Mouse (Mus musculus): ENCODE results near the gene Rlf. TPM values are rescaled to one million over a fixed set of nuclear protein-coding genes. Genes with fewer than 3 reads are reported as not detected.

Gene Rlf
- polyA plus RNA-seq, 3 experiments from 2014 or later, result 14.1 to 21.5 (median 19.0) TPM

DNA sequence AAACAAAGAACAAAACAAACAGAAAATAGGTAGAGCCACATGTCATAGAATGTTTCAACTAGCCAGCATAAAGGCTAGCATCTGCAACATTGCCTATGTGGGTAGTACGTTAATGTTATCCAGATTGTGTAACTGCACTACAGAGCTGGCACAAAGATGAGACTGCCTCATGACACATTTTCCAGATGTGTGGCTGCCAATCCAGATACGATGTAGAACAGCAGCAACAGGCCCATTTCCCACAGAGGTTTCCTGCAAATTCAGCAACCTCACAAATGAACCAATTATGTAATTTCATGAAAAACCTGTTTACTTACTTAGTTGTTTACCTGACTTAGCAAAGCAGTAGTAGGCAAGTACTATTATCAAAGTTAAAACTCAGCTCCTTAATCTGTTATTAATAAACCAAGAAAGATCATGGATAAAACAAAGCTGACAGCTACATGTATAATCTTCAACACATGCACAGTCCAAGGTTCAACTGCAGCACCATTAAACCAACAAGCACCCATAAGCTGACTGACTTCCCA lies 51.3 kb downstream of the Rlf start:
- no peak for ATAC-seq

- ATAC-seq, result no peak
These were observed 105.8 kb downstream of the Rlf start, which contains the start of gene Tmco2 for GRCm38 (mm10) chr4:121109126-121109525. Gene Tmco2, minus strand, starts transcription at chr4:121109226.

GRCm38 (mm10) chr4:121103304-121103703 lies 111.6 kb downstream of the Rlf start:
- no peak for ATAC-seq

DNA sequence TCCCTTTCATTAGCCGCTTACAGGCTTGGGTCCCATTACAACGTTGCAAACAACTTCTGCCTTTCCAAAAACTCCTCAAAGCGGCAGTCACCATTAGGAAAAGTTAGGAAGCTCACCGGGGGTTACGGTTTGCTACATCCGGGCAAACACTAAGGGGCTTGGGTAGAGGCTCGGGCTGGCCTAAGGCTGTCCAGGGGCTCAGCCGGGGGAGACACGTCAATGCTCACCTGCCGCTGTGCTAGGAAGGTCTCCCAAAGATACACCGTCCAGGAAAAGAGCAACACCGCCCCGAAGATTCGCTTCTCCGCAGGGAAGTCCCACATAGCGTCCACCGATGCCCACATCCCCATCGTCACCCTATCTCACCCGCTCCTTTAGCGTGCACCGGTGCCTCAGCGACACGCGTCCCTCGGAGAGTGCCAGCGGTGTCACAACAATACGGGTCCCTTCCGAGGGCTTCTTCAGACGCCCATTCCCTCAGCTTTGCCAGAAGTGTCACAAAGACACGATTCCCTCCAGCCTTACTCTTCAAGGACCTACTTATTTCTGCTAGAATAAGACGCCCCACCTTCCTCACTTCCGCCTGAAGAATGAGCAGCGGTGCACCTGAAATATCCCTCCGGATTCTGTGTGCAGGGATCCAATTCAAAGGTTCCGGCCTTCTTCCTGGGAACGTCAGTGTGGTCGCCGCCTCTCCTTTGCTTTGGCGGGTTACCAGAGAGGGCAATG lies 117.1 kb downstream of the Rlf start, which contains the start of gene Zmpste24:
TSS of gene Zmpste24 (minus strand) at position 592 of the 729 bp plus-strand sequence.
- peak; percentile 83 for ATAC-seq

Other genes with a start within 250 kb of the Rlf start
- gene Smap2, start 197.8 kb downstream of the Rlf start, polyA plus RNA-seq (2017; shearing (Covaris generic)), result 10 to 100 TPM; 39.3 to 42.2 (median 40.5) TPM
- gene Col9a2, start 175.7 kb downstream of the Rlf start, polyA plus RNA-seq (2017; shearing (Covaris generic)), result not detected
- 10 to 100 TPM; 38.9 to 60.1 (median 50.9) TPM for gene Zmpste24, start 116.8 kb downstream of the Rlf start, polyA plus RNA-seq (2017; shearing (Covaris generic))
- gene Tmco2, start 105.9 kb downstream of the Rlf start, polyA plus RNA-seq (2017; shearing (Covaris generic)), result not detected
- not detected for gene Gm12888, start 109.8 kb upstream of the Rlf start, polyA plus RNA-seq (2017; shearing (Covaris generic))
- gene Gm12886, start 208.0 kb upstream of the Rlf start, polyA plus RNA-seq (2017; shearing (Covaris generic)), result not detected